Mouse (Mus musculus) spleen, adult 12 weeks (tissue): ENCODE data around the gene Slc51a.
"Not testable (repeated sequence)": the region's sequence is repeated elsewhere in the genome, so short reads cannot be mapped to it uniquely, and the experiment has no call there.

Experiments used
- DNase-seq: peaks from one replicate; pipeline ENCODE4 v3.0.0; 2022; ENCODE audit warnings: low spot score

The Slc51a gene

DNA sequence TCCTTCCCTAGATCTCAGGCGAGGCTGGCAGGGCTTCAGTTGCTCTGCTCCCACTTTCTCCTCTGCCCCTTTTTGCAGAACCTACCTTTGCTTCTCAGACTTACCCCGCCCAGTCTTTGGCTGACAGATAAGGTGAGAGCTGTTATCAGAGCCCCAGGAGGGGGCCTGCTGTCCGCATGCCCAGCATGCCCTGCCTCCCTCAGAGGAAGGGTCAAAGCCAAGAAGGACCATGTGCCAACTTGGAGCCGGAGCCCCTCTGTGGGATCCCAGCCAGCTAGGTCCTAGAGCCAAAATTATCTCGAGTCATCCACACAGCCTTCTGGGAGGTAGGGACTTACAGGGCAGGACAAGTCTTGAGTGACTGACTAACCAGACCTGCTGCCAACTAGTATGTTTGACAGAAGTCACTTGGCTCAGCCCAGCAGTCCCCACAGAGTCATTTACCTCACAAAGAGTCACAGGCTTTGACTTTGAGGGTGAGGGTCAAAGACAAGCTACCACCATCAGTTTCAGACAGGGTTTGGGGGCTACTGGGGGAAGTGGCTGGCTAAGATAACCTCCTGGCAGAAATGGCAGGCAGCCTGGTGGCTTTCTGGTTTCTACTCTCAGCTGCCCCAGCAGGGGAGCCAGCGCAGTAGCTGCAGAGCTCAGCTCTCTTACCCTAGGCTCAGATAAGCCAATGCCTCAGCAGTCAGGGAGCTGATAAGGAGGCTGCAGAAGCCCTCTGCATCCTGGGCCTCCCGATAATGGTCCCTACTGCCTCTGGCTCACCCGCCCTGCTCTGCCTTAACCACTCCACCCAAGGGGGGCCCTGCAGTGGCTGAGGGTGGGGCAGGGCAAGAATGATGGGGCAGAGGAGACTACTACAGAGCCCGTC, 21.6 kb upstream of the Slc51a start:
- peak; percentile 83 for DNase-seq

DNA sequence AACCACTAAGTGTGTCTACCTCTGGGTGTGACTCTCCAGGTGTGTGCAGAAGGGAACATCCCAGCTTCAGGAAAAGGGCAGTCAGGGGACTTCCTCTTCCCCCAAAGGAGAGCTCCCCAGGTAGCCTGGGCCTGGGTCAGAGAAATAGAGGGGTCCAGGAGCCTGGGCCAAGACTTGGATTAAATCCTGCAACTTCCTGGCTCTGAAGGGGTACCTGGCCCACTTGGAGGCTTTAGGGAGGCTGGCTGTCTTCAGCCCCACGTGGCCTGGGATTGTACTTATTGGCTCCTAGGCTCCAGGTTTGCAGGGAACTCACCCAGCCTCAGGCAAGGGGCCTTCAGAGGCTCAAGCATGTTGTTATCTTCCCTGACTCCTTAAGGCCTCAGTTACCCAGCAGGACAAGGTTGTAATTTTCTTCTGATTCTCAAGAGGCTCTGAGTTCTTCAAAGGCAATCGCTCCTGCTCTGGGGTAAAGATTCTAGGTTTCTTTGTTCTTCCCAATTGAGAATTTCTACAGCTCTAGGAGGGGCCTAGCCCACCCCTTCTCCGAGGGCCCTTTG, 20.9 kb upstream of the Slc51a start:
- DNase-seq = no peak

DNA sequence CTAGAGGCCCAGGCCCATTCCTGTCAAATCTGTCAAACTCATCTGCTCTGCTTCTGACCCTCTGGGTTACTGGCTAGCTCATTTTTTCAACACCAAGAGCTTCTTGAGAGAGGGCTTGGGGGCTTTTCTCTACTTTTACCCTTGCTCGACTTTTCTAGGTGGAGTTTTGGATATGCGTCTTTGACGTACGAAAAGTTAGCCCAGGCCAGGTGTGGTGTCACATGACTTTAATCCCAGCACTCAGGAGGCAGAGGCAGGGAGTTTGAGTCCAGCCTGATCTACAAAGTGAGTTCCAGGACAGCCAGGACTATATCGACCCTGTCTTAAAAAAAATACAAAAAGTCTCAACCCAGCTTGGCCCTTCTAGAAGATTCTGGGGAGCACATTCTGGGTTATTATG, 20.4 kb upstream of the Slc51a start:
- no peak for DNase-seq

DNA sequence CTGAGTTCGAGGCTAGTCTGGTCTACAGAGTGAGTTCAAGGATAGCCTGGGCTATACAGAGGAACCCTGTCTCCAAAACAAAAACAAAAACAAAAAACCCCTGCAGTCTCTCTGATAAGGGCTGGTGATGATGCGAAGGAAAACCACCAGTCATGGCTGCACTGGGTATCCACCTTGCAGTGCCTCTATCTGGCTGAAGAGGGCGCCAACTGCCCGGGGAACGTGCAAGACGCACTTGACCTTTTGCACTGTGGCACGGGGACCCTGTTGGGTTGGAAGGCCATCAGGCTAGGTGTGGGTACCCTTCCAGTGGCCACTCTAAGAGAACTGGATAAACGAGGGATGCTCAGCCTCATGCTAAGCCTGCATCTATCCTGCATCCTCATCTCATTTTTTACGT, 19.7 kb upstream of the Slc51a start:
- DNase-seq = peak; percentile 84

DNA sequence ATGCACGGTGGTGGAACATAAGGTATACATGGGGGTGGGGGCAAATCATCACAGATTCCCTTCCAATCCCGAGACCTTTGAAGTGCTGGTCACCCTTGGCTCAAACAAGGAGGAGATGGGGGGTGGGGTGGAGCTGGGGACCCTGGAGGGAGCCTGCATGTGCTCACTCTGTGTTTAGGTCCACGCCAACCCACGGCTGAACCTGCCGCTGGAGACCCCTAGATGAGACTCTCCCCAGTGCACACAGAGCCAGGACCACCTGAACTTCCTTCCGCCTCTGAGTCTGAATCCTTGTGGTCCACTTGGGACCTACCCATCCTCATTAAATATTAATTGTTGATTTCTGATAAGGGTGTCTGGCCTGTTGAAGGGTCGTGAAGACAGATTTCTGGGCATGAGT, 19.2 kb upstream of the Slc51a start:
- no peak for DNase-seq

DNA sequence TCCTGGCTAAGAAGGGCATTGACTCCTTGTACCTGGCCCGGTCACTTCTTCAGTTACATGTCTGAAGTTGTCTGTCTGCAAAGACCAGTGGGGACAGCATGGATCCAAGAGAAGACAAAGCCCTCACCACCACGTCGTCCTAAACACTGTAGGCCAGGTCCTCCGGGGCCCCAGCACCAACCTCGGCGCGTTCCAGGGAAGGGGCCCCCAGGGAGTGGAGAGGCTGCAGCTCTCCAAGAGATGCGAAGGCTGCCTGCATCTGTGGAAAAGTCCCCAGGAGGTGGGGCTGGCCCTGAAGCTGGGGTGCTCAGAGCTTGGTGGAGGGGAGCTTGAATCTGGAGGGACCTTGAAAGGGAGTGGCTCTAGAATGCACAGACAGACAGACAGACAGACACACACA, 18.6 kb upstream of the Slc51a start:
- DNase-seq = no peak

DNA sequence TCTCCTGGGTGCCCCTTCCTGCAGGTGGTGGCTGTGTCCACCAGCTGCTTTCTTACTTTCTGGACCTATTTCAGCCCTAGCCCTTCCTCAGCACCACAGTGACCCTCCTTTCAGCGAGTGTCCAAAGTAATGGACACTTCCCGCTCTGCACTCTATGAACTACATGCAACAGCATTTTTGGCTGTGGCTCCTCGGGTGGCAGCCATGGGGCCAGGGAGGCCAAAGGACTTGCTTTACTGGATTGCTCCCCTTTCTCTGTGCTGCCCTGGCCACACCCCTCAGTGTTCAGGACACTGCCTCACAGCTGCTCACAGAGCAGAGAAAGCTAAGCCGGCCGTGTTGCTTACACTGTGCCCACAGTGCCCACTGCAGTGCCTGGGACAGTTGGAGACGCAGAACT, 16.0 kb upstream of the Slc51a start:
- DNase-seq = no peak

DNA sequence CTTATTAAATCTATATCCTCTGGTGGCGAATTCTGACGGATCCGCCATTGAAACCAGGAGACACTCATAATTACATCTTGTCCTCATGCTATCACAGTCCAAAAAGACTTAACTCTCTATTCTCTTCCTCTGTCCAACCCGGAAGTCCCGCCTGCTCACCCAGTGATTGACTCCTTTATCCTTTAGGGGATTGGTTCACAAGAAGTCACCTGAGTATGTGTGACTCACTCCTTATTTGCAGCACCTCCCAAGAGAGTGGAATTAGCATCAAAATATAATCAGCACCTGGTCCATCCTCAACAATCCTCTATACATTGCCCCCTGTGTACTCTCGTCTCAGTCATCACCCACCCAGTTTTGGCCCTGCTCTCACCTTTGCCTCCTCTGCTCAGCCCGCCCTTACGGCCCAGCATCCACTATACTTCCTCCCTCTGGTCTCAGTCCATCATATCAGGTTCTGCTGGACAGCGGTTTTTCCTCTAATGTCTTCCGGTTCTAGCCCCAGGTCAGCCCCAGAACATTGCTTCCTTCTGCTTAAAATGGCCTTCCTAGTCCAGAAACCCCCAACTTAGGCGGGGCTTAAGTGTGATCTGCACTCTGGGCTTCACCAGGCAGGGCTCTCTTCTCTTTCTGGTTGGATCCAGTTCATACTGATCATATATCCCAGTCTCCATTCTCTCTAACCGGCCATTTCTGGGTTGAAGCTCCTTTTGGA, 15.1 kb upstream of the Slc51a start:
- no peak for DNase-seq

DNA sequence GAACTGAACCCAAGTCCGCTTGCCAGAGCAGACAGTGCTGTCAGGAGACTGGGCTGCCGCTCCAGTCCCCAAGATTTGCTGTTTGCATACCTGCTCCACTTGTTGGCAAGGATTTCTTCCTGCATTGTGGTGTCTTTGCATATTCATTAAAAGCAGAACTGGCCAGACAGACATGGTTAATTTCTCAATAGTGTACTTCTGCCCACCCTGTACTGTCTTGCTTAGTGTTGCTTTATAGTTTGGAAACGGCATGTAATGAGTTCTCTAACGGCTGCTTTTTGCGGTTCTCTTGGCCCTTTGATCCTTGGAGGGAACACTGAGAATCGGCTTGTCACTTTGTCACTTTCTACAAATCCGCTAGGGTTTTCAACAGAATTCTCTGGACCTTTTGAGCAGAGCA, 13.8 kb upstream of the Slc51a start:
- DNase-seq = no peak

DNA sequence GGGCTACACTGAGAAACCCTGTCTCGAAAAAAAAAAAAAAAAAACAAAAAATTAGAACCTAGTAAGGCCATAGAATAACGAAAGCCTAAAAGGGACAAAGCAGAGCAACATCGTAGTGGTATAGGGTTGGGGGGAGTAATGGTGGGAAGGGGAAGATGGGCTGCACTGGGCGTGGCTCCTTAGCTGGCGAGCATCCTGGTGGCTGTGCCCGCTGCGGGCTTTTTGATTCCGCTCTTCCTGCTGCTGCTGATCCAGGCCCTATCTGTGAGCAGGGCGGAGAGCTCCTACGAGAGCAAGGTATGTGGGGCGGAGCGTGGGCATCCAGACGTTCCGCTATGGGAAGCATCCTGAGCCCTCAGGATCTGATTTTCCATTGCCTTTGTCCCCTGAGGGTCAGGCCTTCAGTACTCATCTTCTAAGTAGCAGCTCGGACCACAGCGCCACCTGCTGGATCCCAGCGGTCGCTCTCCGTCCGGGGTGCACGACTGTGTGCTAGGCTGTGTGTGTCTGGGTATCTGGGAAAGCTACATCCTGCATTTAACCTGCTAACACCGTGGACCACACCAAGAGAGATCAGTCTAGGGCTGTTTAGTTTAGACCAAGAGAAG, 11.9 kb upstream of the Slc51a start:
- peak; percentile 74 for DNase-seq

DNA sequence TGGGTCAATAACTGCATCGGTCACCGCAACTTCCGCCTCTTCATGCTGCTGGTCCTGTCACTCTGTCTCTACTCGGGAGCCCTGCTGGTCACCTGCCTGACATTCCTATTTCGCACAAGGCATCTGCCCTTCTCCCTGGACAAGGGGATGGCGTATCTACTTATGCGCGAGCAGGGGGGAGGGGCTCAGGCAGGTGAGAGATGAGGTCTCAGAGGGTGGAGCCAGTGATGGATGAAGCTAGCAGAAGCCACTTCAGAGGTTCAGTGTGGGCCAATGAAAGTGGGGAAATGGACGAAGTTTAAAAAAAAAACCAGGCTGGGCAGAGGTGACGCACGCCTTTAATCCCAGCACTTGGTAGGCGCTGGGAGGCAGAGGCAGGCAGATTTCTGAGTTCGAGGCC, 11.3 kb upstream of the Slc51a start:
- DNase-seq = no peak

DNA sequence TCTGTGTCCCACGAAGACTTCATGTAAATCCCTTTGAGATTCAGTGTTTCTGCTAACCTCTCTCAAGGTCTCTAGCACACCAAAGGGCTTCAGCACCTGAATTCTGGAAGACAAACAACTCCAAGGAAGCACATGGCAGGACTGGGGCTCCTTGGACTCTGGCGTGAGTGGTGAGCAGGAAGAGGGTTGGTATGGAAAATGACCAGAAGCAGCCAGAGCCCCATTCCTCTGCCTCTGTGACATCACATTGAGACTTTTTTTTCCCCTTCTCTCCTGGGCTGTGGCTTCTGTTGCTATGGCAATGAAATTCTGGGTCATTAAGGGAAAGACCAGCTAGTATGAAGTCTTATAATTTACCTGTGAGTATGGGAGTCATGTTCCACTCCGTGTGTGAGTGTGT, 8.3 kb upstream of the Slc51a start, which contains the start of gene Zdhhc19:
TSS of gene Zdhhc19 (plus strand) at position 301 of the 400 bp plus-strand sequence.
- no peak for DNase-seq

DNA sequence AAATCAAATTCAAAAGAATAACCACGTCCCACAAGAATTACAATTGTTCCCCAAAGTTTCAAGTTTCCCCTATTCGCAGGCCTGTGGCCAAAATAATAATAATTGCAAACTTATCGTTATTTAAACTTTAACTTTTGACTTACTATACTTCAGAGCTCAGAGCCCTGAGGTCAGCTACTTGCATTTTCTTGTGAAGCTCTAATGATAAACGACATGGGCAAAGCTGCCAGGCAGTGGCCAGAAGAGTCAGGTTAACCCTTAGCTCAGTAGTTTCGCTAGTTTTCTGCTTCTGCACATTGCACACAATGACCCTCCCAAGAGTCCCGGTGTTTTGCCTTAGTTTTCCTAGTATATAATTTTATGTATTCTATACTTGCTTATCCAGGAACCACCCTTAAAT, 6.7 kb upstream of the Slc51a start:
- not testable (repeated sequence) for DNase-seq

DNA sequence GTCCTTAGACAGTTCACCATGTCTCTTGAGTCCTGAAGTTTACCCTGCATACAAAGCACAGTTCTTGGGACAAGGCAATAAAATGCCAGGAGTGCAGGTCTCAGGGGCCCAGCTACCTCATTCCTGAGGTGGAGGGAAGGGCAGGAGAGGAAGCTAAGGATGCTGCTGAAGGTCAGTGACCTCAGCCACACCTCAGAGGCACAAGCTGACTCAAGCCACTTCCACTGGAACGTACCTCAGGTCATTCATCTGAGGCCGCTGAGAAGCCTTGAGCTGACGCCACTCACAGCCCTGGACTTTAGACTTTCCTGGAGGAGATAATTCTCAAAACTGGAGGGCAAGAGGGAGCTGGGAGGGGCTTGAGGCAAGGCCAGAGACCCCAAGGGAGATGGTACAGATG, 1.3 kb upstream of the Slc51a start:
- DNase-seq = no peak

DNA sequence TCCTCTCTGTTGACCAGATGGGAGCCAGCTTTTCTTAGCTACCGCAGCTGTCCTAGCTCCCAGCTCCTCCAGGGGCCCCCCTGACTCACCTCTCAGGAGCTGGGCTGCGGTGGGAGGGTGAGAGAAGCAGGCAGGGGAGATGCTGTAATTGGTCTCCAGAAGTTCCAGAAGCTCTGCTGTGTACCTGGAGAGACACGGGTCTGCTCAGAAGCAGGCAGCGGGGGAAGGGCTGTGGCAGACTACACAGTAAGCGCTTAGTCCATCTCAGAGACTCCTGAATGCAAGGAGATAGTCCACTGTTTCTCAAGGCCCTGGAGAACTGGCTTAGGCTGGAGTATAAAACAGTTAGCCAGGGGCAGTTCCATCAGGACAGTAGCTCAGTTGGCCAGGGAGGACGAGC, 1.6 kb downstream of the Slc51a start:
- DNase-seq = no peak

DNA sequence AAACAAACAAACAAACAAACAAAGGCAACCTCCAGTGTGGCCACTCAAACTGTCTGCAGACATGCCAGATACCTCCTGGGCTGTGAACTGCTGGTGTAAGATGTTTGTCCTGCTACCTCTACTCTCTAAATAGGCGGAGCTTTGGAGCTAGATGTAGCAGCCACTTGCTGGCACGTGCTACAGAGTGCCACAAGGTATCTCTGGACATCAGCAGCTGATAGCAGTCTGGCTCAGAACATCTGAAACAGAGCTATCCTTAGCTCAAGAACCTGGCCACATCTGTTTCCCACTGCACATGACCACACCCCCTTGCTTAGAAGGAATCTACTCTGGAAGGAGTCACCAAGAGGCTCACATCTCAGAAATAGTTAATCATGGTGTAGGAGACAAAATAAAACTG, 2.5 kb downstream of the Slc51a start:
- no peak for DNase-seq

DNA sequence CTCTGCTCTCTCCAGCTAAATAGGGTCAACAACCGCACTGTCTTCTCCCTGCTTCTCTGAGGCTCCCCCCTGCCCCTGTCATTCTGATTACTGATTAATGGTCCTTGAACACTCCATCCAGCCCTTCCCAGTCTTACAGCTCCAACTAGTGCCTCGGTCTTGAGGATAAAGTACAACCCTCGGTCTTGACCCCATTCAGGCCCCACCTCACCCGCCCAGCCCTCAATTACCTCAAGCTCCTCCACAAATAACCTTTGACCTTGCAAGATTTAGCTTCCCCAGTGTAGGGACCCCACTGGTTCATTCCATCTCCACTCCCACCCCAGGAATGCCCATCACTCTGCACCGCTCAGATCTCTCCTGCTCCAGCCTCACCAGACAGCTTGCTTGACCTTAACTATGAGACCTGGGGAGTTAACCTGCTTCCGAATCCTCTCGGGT, 3.2 kb downstream of the Slc51a start:
- DNase-seq = no peak

DNA sequence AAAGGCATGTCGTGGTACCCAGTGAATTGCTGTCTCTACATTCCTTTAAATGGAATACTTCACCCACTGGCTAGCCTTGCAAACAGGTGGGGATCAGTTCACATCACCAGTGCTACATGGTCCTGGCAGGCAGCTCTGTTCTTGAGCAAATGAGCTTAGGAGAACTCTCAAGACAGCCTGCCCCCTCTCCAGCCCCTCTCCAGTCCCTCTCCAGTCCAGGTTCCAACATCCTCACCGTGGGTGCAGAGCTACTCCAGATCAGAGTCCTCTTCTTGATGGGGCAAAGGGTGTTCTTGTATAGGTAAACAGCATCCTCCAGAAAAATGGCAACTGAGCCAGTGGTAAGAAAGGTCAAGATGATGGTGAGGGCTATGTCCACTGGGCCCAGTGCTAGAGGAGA, 8.3 kb downstream of the Slc51a start:
- no peak for DNase-seq

DNA sequence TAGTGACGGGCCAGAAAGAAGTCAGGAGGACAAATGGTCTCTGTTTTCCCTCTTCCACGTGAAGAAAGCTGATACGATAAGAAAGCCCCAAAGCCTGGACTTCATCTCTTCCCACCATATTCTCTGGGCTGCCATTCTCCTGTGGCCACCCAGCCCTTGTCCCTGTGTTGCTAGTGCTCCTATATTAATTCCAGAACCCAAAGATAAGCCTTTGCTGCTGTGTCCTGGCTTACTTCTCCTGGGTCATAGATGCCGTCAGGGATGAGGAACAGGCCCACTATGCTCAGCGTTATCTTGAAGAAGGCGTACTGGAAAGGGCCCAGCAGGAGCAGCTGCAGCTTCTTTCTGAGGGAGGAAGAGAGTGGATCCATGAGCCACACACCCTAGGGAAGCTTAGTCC, 10.4 kb downstream of the Slc51a start:
- DNase-seq = no peak

DNA sequence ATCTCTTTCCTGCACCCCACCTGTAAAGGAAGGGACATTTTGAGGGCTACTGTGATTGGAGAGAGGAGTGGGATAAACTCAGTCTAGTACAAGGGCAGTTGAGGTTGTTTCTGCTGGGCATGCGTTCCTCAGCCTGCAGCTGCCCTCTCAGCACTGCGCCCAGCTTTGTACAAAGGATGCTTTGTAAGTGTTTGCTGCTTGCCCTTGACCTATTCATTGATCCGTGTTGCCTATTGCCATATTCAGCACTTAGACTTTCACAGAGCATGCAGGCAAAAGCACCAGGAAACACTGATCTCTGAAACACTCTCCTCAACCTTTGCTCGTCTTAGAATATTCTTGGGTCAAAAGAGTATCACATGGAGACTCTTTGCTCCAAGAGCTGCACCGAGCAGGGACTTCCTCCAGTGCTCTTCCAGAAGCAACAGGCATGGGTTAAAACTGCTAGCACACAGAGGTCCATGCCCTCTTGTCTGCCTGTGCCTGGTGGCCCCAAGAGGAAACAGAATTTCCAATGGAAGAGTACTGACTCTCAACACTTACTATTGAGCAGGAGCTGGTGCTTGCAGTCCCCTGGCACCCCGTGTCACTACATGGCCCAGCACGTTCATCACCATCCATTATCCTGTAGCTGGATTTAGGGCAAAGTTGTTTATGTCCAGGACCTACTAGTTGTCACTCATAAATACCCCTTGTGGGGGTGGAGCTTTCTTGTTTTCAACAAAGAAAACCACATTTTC, 15.2 kb downstream of the Slc51a start:
- no peak for DNase-seq

DNA sequence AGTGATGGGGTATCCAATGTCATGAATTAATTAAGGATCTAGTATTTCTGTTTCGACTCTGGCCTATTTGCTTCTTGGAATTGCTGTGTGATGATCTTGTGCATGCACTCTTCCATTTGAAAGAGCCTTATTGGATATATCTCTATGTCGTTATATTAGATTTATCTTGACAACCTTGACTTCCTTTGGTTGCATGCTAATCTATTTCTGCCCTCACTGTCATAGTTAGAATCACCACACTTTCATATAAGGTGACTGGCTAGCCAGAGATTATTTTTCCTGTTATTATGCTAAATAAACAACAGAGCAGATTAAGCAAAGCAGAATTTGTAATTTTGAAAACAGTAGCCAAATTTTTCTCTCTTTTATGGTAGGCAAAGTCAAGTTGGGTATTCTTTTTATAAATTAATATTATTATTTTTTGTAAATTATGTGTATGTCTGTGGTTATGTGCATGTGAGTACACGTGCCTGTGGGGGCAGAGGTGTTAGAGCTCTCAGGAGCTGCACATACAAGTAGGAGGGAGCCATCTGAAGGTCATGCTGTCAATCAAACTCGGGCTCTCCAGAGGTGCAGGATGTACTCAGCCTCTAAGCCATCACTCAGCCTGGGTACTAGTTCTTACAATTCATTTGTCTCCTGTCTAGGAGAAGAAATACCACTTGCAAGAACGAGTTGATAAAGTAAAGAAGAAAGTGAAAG, 18.1 kb downstream of the Slc51a start:
- DNase-seq = no peak
